Mouse (Mus musculus) bone marrow, adult 2 months (tissue): ENCODE data around the gene Emc7.

Source experiments
- CTCF ChIP-seq: fragments of 200-500 bp; IDR thresholded peaks from 2 replicates; pipeline ENCODE4 v1.5.1; 2011; ENCODE audit warnings: low read length, control low read depth; ENCODE audit not compliant: control insufficient read depth, insufficient read depth
- POLR2A ChIP-seq: fragments of 200-500 bp; IDR thresholded peaks from 2 replicates; pipeline ENCODE4 v1.6.1; 2011; ENCODE audit warnings: low read depth, mild to moderate bottlenecking, control low read depth, low read length, borderline replicate concordance; ENCODE audit not compliant: control insufficient read depth

- TF ChIP-seq CTCF (no peak), POLR2A (no peak)
Observed at GRCm38 (mm10) chr2:112520526-112521482, 66.0 kb downstream of the Emc7 start.
